Mouse (Mus musculus) bone marrow, adult 2 months (tissue): Measurements from ENCODE around the gene Slc38a4. TPM values are rescaled to one million over a fixed set of nuclear protein-coding genes. Genes with fewer than 3 reads are reported as not detected.

Experiments used
- H3K27ac ChIP-seq: fragments of 200-500 bp; 2 replicates; pipeline ENCODE4 v1.5.1; 2012; ENCODE audit warnings: low read depth, mild to moderate bottlenecking, control low read depth, inconsistent platforms, low read length; ENCODE audit not compliant: control insufficient read depth, poor library complexity, insufficient read depth
- H3K4me1 ChIP-seq: fragments of 200-500 bp; 2 replicates; pipeline ENCODE4 v1.6.1; 2011; ENCODE audit warnings: low read length; ENCODE audit not compliant: control insufficient read depth, insufficient read depth
- H3K4me3 ChIP-seq: fragments of 200-500 bp; replicated peaks from 2 replicates; pipeline ENCODE3; 2011; ENCODE audit warnings: mild to moderate bottlenecking, low read depth, low read length, control low read depth; ENCODE audit not compliant: control insufficient read depth
- CTCF ChIP-seq: fragments of 200-500 bp; IDR thresholded peaks from 2 replicates; pipeline ENCODE4 v1.5.1; 2011; ENCODE audit warnings: low read length, control low read depth; ENCODE audit not compliant: control insufficient read depth, insufficient read depth
- POLR2A ChIP-seq: fragments of 200-500 bp; IDR thresholded peaks from 2 replicates; pipeline ENCODE4 v1.6.1; 2011; ENCODE audit warnings: low read depth, mild to moderate bottlenecking, control low read depth, low read length, borderline replicate concordance; ENCODE audit not compliant: control insufficient read depth
- WGBS: fragments of 180-500 bp; shearing (Covaris S2); methylation state at CpG from one replicate; pipeline ENCODE4 v1.1.7; 2018; 5-methylcytosine and 5-hydroxymethylcytosine counted together
- polyA plus RNA-seq: library from polyadenylated mRNA; stranded (reverse); fragments of >200 nt; gene quantifications from 2 replicates; pipeline ENCODE4 v1.2.4, GENCODE M21; 2011; ENCODE audit warnings: low replicate concordance; ENCODE audit not compliant: missing spikeins, insufficient read depth, insufficient read length

Gene Slc38a4
- polyA plus RNA-seq, 1 experiment: 10.4 TPM

- WGBS: 82% methylated on average over 6 of the region's 6 CpGs
- Histone ChIP-seq H3K27ac (no peak overlapping the region), H3K4me3 (no peak overlapping the region), H3K4me1 (no peaks in the 10 kb centered on the region)
- TF ChIP-seq CTCF: no peak
- TF ChIP-seq POLR2A: no peak
Observed at GRCm38 (mm10) chr15:97060571-97060970, 4.8 kb upstream of the Slc38a4 start.

GRCm38 (mm10) chr15:97060102-97060501 lies 4.3 kb upstream of the Slc38a4 start:
- Histone ChIP-seq H3K27ac (no peak overlapping the region), H3K4me3 (no peak overlapping the region), H3K4me1 (no peaks in the 10 kb centered on the region)
- 71% methylated on average over 14 of the region's 14 CpGs for WGBS
- TF ChIP-seq CTCF (no peak), POLR2A (no peak)

- 79% methylated on average over 24 of the region's 24 CpGs for WGBS
- Histone ChIP-seq H3K4me3 (no peak overlapping the region), H3K4me1 (no peaks in the 10 kb centered on the region), H3K27ac (no peak overlapping the region)
- TF ChIP-seq POLR2A (no peak), CTCF (no peak)
Observed at GRCm38 (mm10) chr15:97059071-97060041, 3.6 kb upstream of the Slc38a4 start.

- 40% methylated on average over 31 of the region's 31 CpGs for WGBS
- no peak for TF ChIP-seq POLR2A
- no peak for TF ChIP-seq CTCF
- H3K4me3 ChIP-seq: no peak overlapping the region
- no peak overlapping the region for H3K27ac ChIP-seq
- no peaks in the 10 kb centered on the region for H3K4me1 ChIP-seq
Observed at GRCm38 (mm10) chr15:97054767-97055489, 828 bp downstream of the Slc38a4 start.

GRCm38 (mm10) chr15:97054131-97054530 lies 1.6 kb downstream of the Slc38a4 start:
- TF ChIP-seq POLR2A (no peak), CTCF (no peak)
- Histone ChIP-seq H3K4me1 (no peaks in the 10 kb centered on the region), H3K4me3 (no peak overlapping the region), H3K27ac (no peak overlapping the region)
- WGBS: 66% methylated on average over 15 of the region's 15 CpGs

- no peak for TF ChIP-seq CTCF
- no peak for TF ChIP-seq POLR2A
Observed at GRCm38 (mm10) chr15:97050436-97050835, 5.3 kb downstream of the Slc38a4 start.

GRCm38 (mm10) chr15:97050011-97050410 lies 5.7 kb downstream of the Slc38a4 start:
- TF ChIP-seq CTCF (no peak), POLR2A (no peak)
- no peak overlapping the region for H3K4me3 ChIP-seq
- WGBS: 75% methylated on average over 10 of the region's 10 CpGs
- H3K4me1 ChIP-seq: no peaks in the 10 kb centered on the region
- H3K27ac ChIP-seq: no peak overlapping the region

More at GRCm38 (mm10) chr15:97050436-97050835, 5.3 kb downstream of the Slc38a4 start:
- Histone ChIP-seq H3K27ac (no peak overlapping the region), H3K4me1 (no peaks in the 10 kb centered on the region), H3K4me3 (no peak overlapping the region)
- WGBS: 79% methylated on average over 12 of the region's 12 CpGs

- TF ChIP-seq POLR2A (no peak), CTCF (no peak)
- H3K4me3 ChIP-seq: no peak overlapping the region
- no peaks in the 10 kb centered on the region for H3K4me1 ChIP-seq
- WGBS: 83% methylated on average over 11 of the region's 11 CpGs
- H3K27ac ChIP-seq: no peak overlapping the region
Observed at GRCm38 (mm10) chr15:97049281-97049841, 6.4 kb downstream of the Slc38a4 start.
